Mouse (Mus musculus) megakaryocyte, adult 5-6 weeks (primary cell): ENCODE data around the gene Fnbp1. TPM values are rescaled to one million over a fixed set of nuclear protein-coding genes. Genes with fewer than 3 reads are reported as not detected.

Source experiments
- ATAC-seq: 2 replicates; pipeline ENCODE4 v1.8.0; 2016; ENCODE audit warnings: mild to moderate bottlenecking, inconsistent platforms; ENCODE audit not compliant: poor library complexity, severe bottlenecking
- total RNA-seq, 2 experiments: library from RNA; stranded (forward) in 1 of 2; stranded (reverse) in 1 of 2; fragments of 153-499, 151-499 nt in 1 of 2; fragments of 221-1000, 200-1000 nt in 1 of 2; gene quantifications; 2 replicates each; pipeline versions ENCODE4 v1.2.3 to v1.2.4; 2015 to 2017

Fnbp1 gene
- total RNA-seq, 2 experiments from 2014 or later, result 39.0 to 62.0 TPM

- ATAC-seq, result no peak
These were observed 38.5 kb downstream of the Fnbp1 start for GRCm38 (mm10) chr2:31103321-31103720.

- ATAC-seq, result no peak
These were observed 40.5 kb downstream of the Fnbp1 start for GRCm38 (mm10) chr2:31101285-31101684.

- no peak for ATAC-seq
These were observed 42.7 kb downstream of the Fnbp1 start for GRCm38 (mm10) chr2:31099079-31099478.

GRCm38 (mm10) chr2:31098616-31099015, 43.2 kb downstream of the Fnbp1 start:
- ATAC-seq, result no peak

GRCm38 (mm10) chr2:31097276-31097675, 44.5 kb downstream of the Fnbp1 start:
- ATAC-seq, result no peak

GRCm38 (mm10) chr2:31096119-31096518, 45.7 kb downstream of the Fnbp1 start:
- ATAC-seq, result no peak

- ATAC-seq, result 0 out of 2 replicates have a peak, but pooled peaks have one; percentile 33
These were observed 47.2 kb downstream of the Fnbp1 start for GRCm38 (mm10) chr2:31094565-31094964.

- ATAC-seq, result no peak
These were observed 48.9 kb downstream of the Fnbp1 start for GRCm38 (mm10) chr2:31092939-31093338.

- ATAC-seq, result no peak
These were observed 50.6 kb downstream of the Fnbp1 start for GRCm38 (mm10) chr2:31091182-31091581.

GRCm38 (mm10) chr2:31089607-31090006, 52.2 kb downstream of the Fnbp1 start:
- no peak for ATAC-seq

- ATAC-seq, result no peak
These were observed 52.9 kb downstream of the Fnbp1 start for GRCm38 (mm10) chr2:31088871-31089270.

GRCm38 (mm10) chr2:31087663-31088661, 53.8 kb downstream of the Fnbp1 start:
- no peak for ATAC-seq

- ATAC-seq, result no peak
These were observed 54.7 kb downstream of the Fnbp1 start for GRCm38 (mm10) chr2:31087085-31087484.

- ATAC-seq, result no peak
These were observed 55.3 kb downstream of the Fnbp1 start for GRCm38 (mm10) chr2:31086543-31086942.

- ATAC-seq, result no peak
These were observed 57.5 kb downstream of the Fnbp1 start for GRCm38 (mm10) chr2:31084169-31084850.

GRCm38 (mm10) chr2:31083372-31083771, 58.4 kb downstream of the Fnbp1 start:
- no peak for ATAC-seq

GRCm38 (mm10) chr2:31082639-31083038, 59.2 kb downstream of the Fnbp1 start:
- ATAC-seq, result peak; percentile 93

- ATAC-seq, result peak; percentile 27; the same call in 1 of the 2 replicates
These were observed 60.5 kb downstream of the Fnbp1 start for GRCm38 (mm10) chr2:31081349-31081748.

GRCm38 (mm10) chr2:31079117-31079516, 62.7 kb downstream of the Fnbp1 start:
- ATAC-seq, result no peak

- no peak for ATAC-seq
These were observed 64.2 kb downstream of the Fnbp1 start for GRCm38 (mm10) chr2:31077574-31077973.

GRCm38 (mm10) chr2:31076351-31077140, 65.3 kb downstream of the Fnbp1 start:
- ATAC-seq, result peak; percentile 40; the same call in 1 of the 2 replicates
